Mouse (Mus musculus) left cerebral cortex, adult 2 months (tissue): ENCODE measurements at regions not wholly inside any gene's neighbourhood (a gene's known extent, or its start where the extent isn't known, plus 50 kb on each side); places are given as distances from the start of the nearest gene placed in this dataset.

ENCODE experiments used
- DNase-seq, 2 experiments: peaks; one replicate each; pipeline ENCODE4 v3.0.0; 2021 to 2022; ENCODE audit warnings: low spot score in 2 of 2, mixed read lengths in 1 of 2; ENCODE audit errors: extremely low spot score in 1 of 2
- H3K27ac ChIP-seq: fragments of 200-600 bp; 2 replicates; pipeline ENCODE4 v1.8.1; 2022
- H3K4me3 ChIP-seq: fragments of 200-600 bp; 2 replicates; pipeline ENCODE4 v1.8.1; 2022
- CTCF ChIP-seq: fragments of 200-600 bp; IDR thresholded peaks from 2 replicates; pipeline ENCODE4 v1.8.1; 2022; ENCODE audit warnings: antibody characterized with exemption, mild to moderate bottlenecking, moderate library complexity
- intact Hi-C: fragments of 180-260 bp; cut with DNase I; formaldehyde crosslinking; loops from one replicate; pipeline ENCODE4 v1.15.1; 2025

GRCm38 (mm10) chr3:149088621-149089128, 98.3 kb upstream of the Adgrl2 start:
- Histone ChIP-seq H3K27ac (no peak overlapping the region), H3K4me3 (peak overlapping the region; percentile 18; the same call in 1 of the 2 replicates)
- intact Hi-C loops = no loop called here
- no peak for TF ChIP-seq CTCF
- DNase-seq = no peak

- Histone ChIP-seq H3K4me3 (no peak overlapping the region), H3K27ac (no peak overlapping the region)
- intact Hi-C loops = no loop called here
- DNase-seq = no peak
- TF ChIP-seq CTCF = no peak
Observed at GRCm38 (mm10) chr3:149087488-149087887, 97.1 kb upstream of the Adgrl2 start.

GRCm38 (mm10) chr3:149086704-149087103, 96.3 kb upstream of the Adgrl2 start:
- DNase-seq = no peak
- H3K27ac ChIP-seq = no peak overlapping the region
- no peak for TF ChIP-seq CTCF
- no peak overlapping the region for H3K4me3 ChIP-seq
- intact Hi-C loops = no loop called here

- H3K27ac ChIP-seq = no peak overlapping the region
- intact Hi-C loops = no loop called here
- no peak for DNase-seq
- TF ChIP-seq CTCF = no peak
- H3K4me3 ChIP-seq = no peak overlapping the region
Observed at GRCm38 (mm10) chr3:149086086-149086485, 95.7 kb upstream of the Adgrl2 start.

GRCm38 (mm10) chr3:149084861-149085598, 94.7 kb upstream of the Adgrl2 start:
- no peak for TF ChIP-seq CTCF
- no peak for DNase-seq
- intact Hi-C loops = no loop called here
- no peak overlapping the region for H3K4me3 ChIP-seq
- no peak overlapping the region for H3K27ac ChIP-seq

- Histone ChIP-seq H3K27ac (no peak overlapping the region), H3K4me3 (no peak overlapping the region)
- TF ChIP-seq CTCF = no peak
- intact Hi-C loops = no loop called here
- DNase-seq = no peak
Observed at GRCm38 (mm10) chr3:149083391-149083790, 93.0 kb upstream of the Adgrl2 start.

- no peak for DNase-seq
- no peak overlapping the region for H3K4me3 ChIP-seq
- intact Hi-C loops = no loop called here
- TF ChIP-seq CTCF = no peak
- no peak overlapping the region for H3K27ac ChIP-seq
Observed at GRCm38 (mm10) chr3:149078881-149079280, 88.5 kb upstream of the Adgrl2 start.

GRCm38 (mm10) chr3:149076928-149077551, 86.7 kb upstream of the Adgrl2 start:
- TF ChIP-seq CTCF = no peak
- intact Hi-C loops = no loop called here
- no peak overlapping the region for H3K27ac ChIP-seq

GRCm38 (mm10) chr3:149075488-149075851, 85.1 kb upstream of the Adgrl2 start:
- TF ChIP-seq CTCF = no peak

More at GRCm38 (mm10) chr3:149076928-149077551, 86.7 kb upstream of the Adgrl2 start:
- no peak for DNase-seq
- no peak overlapping the region for H3K4me3 ChIP-seq

GRCm38 (mm10) chr3:149074658-149075487, 84.5 kb upstream of the Adgrl2 start:
- TF ChIP-seq CTCF = no peak
- no peak overlapping the region for H3K27ac ChIP-seq
- peak overlapping the region; percentile 21 for H3K4me3 ChIP-seq
- DNase-seq = no peak
- intact Hi-C loops = no loop called here

More at GRCm38 (mm10) chr3:149075488-149075851, 85.1 kb upstream of the Adgrl2 start:
- H3K27ac ChIP-seq = no peak overlapping the region
- intact Hi-C loops = no loop called here
- no peak for DNase-seq
- H3K4me3 ChIP-seq = peak overlapping the region; percentile 21

- intact Hi-C loops = no loop called here
- TF ChIP-seq CTCF = no peak
- no peak overlapping the region for H3K4me3 ChIP-seq
Observed at GRCm38 (mm10) chr3:149070201-149070600, 79.8 kb upstream of the Adgrl2 start.

GRCm38 (mm10) chr3:149069436-149069835, 79.1 kb upstream of the Adgrl2 start:
- intact Hi-C loops = no loop called here
- no peak for DNase-seq
- H3K27ac ChIP-seq = no peak overlapping the region
- no peak overlapping the region for H3K4me3 ChIP-seq
- no peak for TF ChIP-seq CTCF

More at GRCm38 (mm10) chr3:149070201-149070600, 79.8 kb upstream of the Adgrl2 start:
- no peak for DNase-seq
- H3K27ac ChIP-seq = no peak overlapping the region
